Mouse (Mus musculus): Measurements from ENCODE around the gene Snd1.
A peak's percentile ranks its signal among the peaks of the same experiment; 100 is the strongest.

The Snd1 gene

DNA sequence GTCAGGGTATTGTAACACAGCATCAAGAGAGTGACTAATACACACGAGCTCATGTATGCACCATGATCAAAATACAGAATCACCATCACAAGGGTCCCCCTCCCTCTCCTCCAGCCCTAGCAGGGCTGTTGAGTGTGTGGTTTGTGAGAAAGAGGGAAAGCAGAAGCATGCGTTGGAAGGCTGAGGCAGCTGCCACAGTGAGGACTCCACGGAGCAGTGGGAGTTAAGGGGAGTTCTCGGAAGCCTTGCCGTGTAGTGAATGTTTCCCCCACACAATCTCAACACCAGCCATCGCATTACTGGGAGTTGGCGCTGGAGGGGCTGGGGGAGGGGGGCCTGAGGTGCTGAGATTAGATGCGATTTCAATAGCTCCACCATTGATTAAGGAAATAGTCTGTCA lies 490.3 kb downstream of the Snd1 start:
- no peak for DNase-seq (ENCODE audit: low read depth, low spot score)

GRCm38 (mm10) chr6:28969615-28970014 lies 494.7 kb downstream of the Snd1 start:
- no peak for DNase-seq (ENCODE audit: low read depth, low spot score)

- DNase-seq (ENCODE audit: low read depth, low spot score): no peak
Measured at GRCm38 (mm10) chr6:28970711-28971110, 495.8 kb downstream of the Snd1 start.

DNA sequence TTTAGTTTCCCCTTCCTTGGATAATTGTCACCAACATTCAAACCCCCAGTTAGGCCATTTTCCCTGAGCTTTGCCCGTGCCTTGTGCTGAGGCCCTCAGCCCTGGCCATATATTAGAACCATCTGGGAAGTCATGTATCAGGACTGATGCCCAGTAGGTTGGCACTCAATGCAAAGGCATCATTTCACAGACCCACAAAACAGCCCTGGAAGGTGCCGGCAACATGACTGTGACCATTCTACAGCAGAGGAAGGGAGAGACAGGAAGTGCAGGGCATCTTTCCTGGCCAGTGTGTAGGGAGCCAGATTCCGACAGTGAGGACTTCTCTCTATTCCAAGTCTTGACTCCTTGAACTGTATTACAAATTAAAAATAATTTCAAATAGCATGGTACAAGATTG lies 499.6 kb downstream of the Snd1 start:
- no peak for DNase-seq (ENCODE audit: low read depth, low spot score)

GRCm38 (mm10) chr6:28975106-28975505 lies 500.2 kb downstream of the Snd1 start:
- DNase-seq (ENCODE audit: low read depth, low spot score): no peak

GRCm38 (mm10) chr6:28978031-28978430 lies 503.1 kb downstream of the Snd1 start:
- no peak for DNase-seq (ENCODE audit: low read depth, low spot score)

- DNase-seq (ENCODE audit: low read depth, low spot score): no peak
Measured at GRCm38 (mm10) chr6:28978881-28979280, 503.9 kb downstream of the Snd1 start.

DNA sequence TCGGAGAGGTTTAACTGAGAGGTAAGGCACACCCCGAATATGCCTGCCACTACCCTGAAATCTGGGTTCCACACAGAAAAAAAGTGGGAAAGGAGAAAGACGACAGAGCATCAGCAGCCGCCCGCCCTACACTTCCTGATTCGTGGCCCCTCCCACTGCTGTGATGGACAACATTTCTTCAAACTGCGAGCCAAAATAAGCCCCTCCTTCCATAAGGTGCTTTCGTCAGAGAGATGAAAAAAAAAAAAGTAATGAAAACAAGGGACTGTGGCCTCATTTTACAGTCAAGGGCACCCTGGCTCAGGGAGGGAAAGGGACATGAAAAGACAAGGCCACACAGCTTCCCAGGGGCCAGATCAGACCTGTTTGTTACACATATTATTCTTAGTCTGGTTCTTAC lies 504.6 kb downstream of the Snd1 start:
- DNase-seq (ENCODE audit: low read depth, low spot score): peak; percentile 34

DNA sequence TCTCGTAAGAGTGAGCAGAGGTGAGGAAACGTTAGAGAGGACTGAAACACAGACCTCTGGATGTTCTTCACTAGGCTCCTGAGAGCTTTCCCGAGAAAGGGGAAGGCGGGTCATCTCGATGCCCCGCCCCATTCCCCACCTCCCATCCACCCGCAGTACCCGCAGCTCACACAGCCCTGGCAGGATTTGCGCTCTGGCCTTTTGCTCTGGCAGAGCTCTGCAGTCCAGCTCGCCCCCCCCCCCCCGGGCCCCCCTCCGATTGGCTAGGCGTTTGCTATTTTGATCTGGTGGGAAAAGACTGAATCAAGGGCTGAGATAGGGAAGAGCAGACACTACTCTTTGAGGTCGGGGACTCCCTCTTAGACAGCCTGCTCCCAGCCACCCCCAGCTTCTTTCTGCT lies 505.3 kb downstream of the Snd1 start:
- peak; percentile 71 for DNase-seq (ENCODE audit: low read depth, low spot score)

DNA sequence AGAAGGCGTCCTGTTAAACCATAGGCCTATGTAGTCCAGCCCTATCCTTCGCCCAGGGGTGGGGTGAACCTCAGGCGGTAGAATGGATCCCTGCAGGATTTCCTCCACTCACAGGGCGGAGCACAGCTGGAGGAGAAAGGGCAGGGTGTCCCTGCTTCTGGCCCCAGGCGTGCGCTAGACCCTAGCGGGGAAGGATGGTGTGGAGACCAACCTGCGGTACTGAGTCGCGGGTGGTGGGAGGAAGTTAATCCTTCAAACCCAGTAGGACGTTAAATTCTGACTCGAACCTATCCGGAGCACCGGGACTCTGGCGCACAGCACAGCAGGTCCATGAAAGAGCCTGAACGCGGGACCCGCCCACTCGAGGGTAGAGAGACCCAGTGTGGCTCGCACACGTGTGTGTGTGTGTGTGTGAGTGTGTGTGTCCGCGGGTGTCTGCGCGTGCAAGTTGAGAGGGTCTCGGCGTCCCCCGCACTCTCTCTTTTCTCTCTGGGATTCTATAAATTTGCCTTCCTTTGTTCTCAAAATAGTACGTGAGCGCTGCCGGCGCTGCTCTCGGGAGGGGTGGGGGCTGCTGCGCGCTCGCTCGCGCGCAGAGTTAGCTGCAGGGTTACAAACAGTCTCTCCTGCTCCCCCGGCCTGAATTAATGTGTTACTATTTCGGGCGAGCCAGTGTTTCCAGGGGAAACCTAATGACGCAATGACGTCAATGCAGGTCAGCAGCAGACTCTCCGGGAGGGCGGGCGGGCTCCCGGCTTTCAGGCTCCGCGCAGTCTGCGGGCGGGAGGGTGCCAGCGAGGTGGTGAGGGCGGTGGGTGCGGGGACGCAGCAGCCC lies 506.0 kb downstream of the Snd1 start:
- peak; percentile 44 for DNase-seq (ENCODE audit: low read depth, low spot score)

GRCm38 (mm10) chr6:28981585-28981948 lies 506.6 kb downstream of the Snd1 start:
- DNase-seq (ENCODE audit: low read depth, low spot score): no peak

GRCm38 (mm10) chr6:28981966-28982701 lies 507.2 kb downstream of the Snd1 start:
- peak; percentile 73 for DNase-seq (ENCODE audit: low read depth, low spot score)

GRCm38 (mm10) chr6:28982817-28983216 lies 507.9 kb downstream of the Snd1 start:
- no peak for DNase-seq (ENCODE audit: low read depth, low spot score)

Data from ZHBTc4 (cell line).